Mouse (Mus musculus) liver, embryonic 11.5 days (tissue): ENCODE results near the gene Eif3d. TPM values are rescaled to one million over a fixed set of nuclear protein-coding genes. Genes with fewer than 3 reads are reported as not detected.

Experiments
- ATAC-seq: fragments of 200-750 bp; cut with Nextera tagmentation; replicated peaks from 2 replicates; pipeline ENCODE4 v1.8.0; 2017; ENCODE audit warnings: moderate number of reproducible peaks, mild to moderate bottlenecking, moderate TSS enrichment, moderate library complexity; ENCODE audit not compliant: low FRiP score
- DNase-seq: peaks from one replicate; pipeline ENCODE4 v3.0.0-alpha.2; 2017; ENCODE audit warnings: low spot score
- H3K27ac ChIP-seq: fragments of 300-500 bp; sonication (generic); 2 replicates; pipeline ENCODE4 v1.5.1; 2014; ENCODE audit warnings: mild to moderate bottlenecking, low read depth, low read length, control low read depth
- H3K27me3 ChIP-seq: fragments of 300-500 bp; sonication (generic); replicated peaks from 2 replicates; pipeline ENCODE4 v1.6.1; 2014; ENCODE audit warnings: low read length, mixed read lengths; ENCODE audit not compliant: control insufficient read depth, insufficient read depth
- H3K36me3 ChIP-seq: fragments of 300-500 bp; sonication (generic); 2 replicates; pipeline ENCODE4 v1.6.1; 2014; ENCODE audit warnings: mild to moderate bottlenecking, low read length, moderate library complexity, mixed read lengths; ENCODE audit not compliant: control insufficient read depth, insufficient read depth
- H3K4me1 ChIP-seq: fragments of 300-500 bp; sonication (generic); replicated peaks from 2 replicates; pipeline ENCODE4 v1.6.1; 2014; ENCODE audit warnings: low read length, mixed read lengths; ENCODE audit not compliant: control insufficient read depth, insufficient read depth
- H3K4me2 ChIP-seq: fragments of 300-500 bp; sonication (generic); 2 replicates; pipeline ENCODE4 v1.6.1; 2014; ENCODE audit warnings: mild to moderate bottlenecking, control low read depth, moderate library complexity
- H3K4me3 ChIP-seq: fragments of 300-500 bp; sonication (generic); 2 replicates; pipeline ENCODE4 v1.5.1; 2014; ENCODE audit warnings: low read depth, low read length, control low read depth
- H3K9ac ChIP-seq: fragments of 300-500 bp; sonication (generic); 2 replicates; pipeline ENCODE4 v1.6.1; 2014; ENCODE audit warnings: low read depth, low read length, control low read depth
- H3K9me3 ChIP-seq: fragments of 300-500 bp; sonication (generic); 2 replicates; pipeline ENCODE4 v1.6.1; 2016; ENCODE audit warnings: low read length, inconsistent platforms, mixed read lengths; ENCODE audit not compliant: control insufficient read depth
- WGBS: fragments of 180-500 bp; shearing (Covaris S2); extraction: QIAGEN DNeasy Blood & Tissue Kit; methylation state at CpG from one replicate; pipeline ENCODE4 v1.1.7; 2014; 5-methylcytosine and 5-hydroxymethylcytosine counted together
- polyA plus RNA-seq: library from polyadenylated mRNA; unstranded; fragments of >200 nt; fragmentation: Nextera tagmentation; extraction: Ambion mirVana; gene quantifications from 2 replicates; pipeline ENCODE4 v1.2.1, GENCODE M21; 2014

Gene Eif3d
- polyA plus RNA-seq, 1 experiment from 2014 or later = 327 TPM

DNA sequence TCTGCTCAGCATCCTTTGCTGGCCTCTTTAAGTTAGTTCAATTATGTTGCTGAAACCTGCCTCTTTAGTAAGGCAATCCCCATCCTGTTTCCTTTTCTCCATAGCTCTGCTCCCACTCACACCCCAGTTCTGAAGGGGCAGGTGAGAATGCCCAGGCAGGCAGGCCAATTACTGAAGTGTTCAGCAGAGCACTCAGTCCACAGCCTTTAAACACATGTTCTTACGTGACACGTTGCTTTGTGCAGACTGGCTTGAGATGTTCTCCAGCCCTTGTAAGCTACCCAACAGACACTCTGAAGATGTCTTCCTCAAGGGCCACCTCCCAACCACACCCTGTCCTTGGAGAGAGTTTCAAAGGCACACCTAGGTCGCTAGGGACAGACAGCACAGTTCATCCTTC lies 12.5 kb downstream of the Eif3d start:
- Histone ChIP-seq H3K9me3 (no peaks in the 10 kb centered on the region), H3K27ac (no peak overlapping the region), H3K4me2 (no peak overlapping the region), H3K27me3 (peaks cover 14% of the 10 kb centered on the region), H3K36me3 (peaks cover 44% of the 10 kb centered on the region), H3K4me3 (no peak overlapping the region), H3K9ac (no peak overlapping the region), H3K4me1 (peaks cover 13% of the 10 kb centered on the region)
- 58% methylated on average over 3 of the region's 3 CpGs for WGBS
- no peak for DNase-seq
- 0 out of 2 replicates have a peak, but pooled peaks have one; percentile 5 for ATAC-seq

DNA sequence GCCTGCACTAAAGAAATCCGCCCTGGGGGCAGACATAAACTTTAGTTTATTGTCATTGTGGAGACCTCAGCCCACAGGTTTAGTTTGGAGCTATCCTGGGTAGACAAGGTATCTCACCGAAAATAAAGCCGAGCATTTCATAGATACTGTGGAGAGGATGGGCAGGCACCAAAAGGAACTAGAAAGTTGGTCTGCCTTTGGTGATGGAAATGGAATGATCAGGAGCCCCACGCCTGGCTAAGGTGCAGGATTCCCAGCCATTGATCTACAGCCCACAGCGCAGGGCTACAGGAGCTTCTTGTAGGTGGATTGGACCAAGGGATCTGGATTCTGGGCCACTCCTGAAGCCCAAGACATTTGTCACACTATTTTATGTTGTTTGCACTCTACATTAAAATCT lies 13.0 kb downstream of the Eif3d start:
- ATAC-seq = no peak
- no peak overlapping the region for H3K4me3 ChIP-seq
- peaks cover 13% of the 10 kb centered on the region for H3K4me1 ChIP-seq
- DNase-seq = no peak
- 46% methylated on average over 5 of the region's 5 CpGs for WGBS
- H3K4me2 ChIP-seq = no peak overlapping the region
- H3K9ac ChIP-seq = no peak overlapping the region
- H3K9me3 ChIP-seq = no peaks in the 10 kb centered on the region
- H3K27ac ChIP-seq = no peak overlapping the region
- H3K27me3 ChIP-seq = peaks cover 14% of the 10 kb centered on the region
- peaks cover 39% of the 10 kb centered on the region for H3K36me3 ChIP-seq

DNA sequence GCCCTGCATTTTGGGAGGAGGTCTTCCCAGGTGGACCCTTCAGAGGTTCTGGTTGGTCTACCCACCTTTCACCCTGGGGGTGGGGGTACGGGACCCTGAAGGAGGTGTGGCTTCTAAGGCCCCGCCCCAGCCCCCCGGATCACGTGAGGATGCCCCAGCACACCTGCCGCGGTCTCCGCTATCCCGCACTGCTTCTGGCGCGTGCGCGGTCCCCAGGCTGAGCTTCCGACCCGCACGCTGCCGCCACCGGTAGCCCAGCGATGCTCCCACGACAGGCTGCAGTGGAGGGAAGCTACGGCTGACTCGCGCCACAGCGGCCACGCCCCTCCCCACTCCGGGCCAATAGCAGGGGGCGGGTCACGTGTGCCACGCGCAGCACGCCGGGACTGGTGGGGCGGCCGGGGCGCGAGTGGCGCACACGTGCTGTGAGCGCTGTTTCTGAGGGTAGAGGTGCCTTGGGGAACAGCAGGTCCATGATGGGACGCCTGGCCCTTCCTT lies 14.2 kb downstream of the Eif3d start, which contains the start of gene Foxred2:
Gene Foxred2, minus strand, starts transcription at position 319 of the 498 bp plus-strand sequence.
- Histone ChIP-seq H3K27ac (no peak within 1 kb of the TSS), H3K9me3 (no peaks in the 10 kb centered on the region), H3K36me3 (peaks cover 27% of the 10 kb centered on the region), H3K9ac (peak within 1 kb of the TSS; percentile 52), H3K27me3 (peaks cover 14% of the 10 kb centered on the region), H3K4me1 (peaks cover 13% of the 10 kb centered on the region), H3K4me2 (peak within 1 kb of the TSS; percentile 83), H3K4me3 (peak within 1 kb of the TSS; percentile 53)
- ATAC-seq (peak; percentile 84), DNase-seq (peak; percentile 83)
- 1% methylated on average over 39 of the region's 39 CpGs for WGBS

DNA sequence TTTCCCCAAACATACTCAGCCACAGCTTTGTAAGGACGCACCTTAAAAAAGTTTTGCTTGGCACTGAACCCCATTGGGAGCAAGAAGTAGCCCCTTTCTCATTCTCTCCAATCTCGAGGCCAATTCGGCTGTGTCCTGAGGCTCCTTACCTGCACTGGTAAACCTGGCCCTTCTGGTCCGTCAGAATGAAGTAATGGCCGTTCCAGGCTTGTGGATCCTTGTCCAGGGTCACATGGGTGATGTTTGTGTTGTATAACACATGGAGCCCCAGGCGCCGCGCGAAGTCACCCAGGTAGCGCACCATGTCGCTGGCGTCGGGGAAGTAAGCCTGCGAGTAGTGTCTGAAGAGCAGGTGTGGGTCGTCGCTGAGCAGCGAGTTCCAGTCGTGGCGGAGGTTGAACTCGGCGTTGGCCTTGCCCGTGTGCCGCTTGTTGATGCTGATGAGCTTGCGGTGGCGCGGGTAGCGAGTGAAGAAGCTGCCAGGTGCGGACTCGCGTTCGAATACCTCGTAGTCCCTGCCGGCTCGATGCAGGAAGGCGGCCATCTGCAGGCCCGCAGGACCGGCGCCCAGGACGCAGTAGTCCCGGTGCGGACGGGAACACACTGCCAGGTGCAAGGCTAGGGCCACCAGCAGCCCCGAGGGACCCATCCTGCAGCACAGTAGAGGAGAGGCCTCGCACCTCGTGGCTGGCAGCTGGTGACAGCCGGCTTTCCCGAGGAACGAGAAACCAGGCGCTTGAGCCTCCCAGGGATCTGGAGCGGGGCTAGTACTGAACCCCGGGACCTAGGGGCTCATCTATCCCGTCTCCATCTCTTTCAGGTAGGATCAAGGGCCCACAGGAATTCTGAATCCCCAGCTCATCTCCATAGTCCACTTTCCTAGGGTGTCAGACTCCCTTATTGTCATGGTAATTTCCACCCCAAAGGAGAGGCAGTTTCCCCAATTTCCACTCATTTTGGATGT lies 14.9 kb downstream of the Eif3d start:
- no peaks in the 10 kb centered on the region for H3K9me3 ChIP-seq
- no peak for DNase-seq
- 14% methylated on average over 52 of the region's 52 CpGs for WGBS
- H3K4me2 ChIP-seq = peak overlapping the region; percentile 83
- H3K4me3 ChIP-seq = peak overlapping the region; percentile 53
- peak overlapping the region; percentile 44; the same call in 1 of the 2 replicates for H3K9ac ChIP-seq
- H3K27ac ChIP-seq = no peak overlapping the region
- ATAC-seq = no peak
- H3K27me3 ChIP-seq = peaks cover 14% of the 10 kb centered on the region
- H3K4me1 ChIP-seq = peaks cover 13% of the 10 kb centered on the region
- H3K36me3 ChIP-seq = peaks cover 20% of the 10 kb centered on the region

DNA sequence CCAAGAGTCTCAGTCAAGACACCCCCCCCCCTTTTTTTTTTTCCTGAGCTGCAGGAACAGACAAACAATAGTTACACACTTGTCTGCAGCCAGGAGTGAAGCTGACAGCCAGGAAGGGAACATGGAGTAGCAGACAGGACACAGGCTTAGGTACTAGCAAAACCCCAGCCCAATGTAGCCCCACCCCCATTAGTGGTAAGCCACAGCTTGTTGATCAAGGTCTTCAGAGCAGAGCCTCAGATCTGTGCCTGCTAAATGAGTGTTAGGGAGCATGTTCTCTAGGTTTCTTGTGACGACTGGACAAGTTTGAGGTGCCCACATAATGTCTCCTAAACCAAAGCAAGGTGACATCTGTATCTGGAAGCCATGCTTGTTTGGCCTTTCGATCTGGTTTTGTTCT lies 16.3 kb downstream of the Eif3d start:
- H3K4me2 ChIP-seq = no peak overlapping the region
- H3K27ac ChIP-seq = no peak overlapping the region
- 77% methylated on average over 2 of the region's 2 CpGs for WGBS
- no peaks in the 10 kb centered on the region for H3K9me3 ChIP-seq
- no peak for ATAC-seq
- peaks cover 13% of the 10 kb centered on the region for H3K4me1 ChIP-seq
- DNase-seq = no peak
- peaks cover 14% of the 10 kb centered on the region for H3K27me3 ChIP-seq
- H3K36me3 ChIP-seq = peaks cover 7% of the 10 kb centered on the region
- no peak overlapping the region for H3K9ac ChIP-seq
- H3K4me3 ChIP-seq = no peak overlapping the region

DNA sequence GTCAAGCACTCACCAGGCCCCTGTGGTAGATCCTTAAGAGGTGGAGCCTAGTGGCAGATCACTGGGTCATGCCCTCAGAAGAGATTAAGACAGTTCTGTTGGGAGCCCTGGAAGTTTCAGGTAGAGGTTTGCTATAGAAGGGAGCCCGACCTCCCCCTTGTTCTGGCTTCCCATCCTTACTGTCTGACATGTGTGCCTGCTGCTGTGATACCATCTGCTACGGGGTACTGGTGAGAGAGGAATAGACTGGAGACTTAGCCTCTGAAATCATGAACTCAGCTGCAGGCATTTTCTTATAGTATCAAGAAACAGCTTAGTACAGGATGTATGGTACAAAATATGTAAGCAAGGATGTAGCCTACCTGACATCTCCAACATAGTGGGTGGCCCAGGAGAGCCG lies 17.7 kb downstream of the Eif3d start:
- no peak overlapping the region for H3K4me2 ChIP-seq
- ATAC-seq (no peak), DNase-seq (no peak)
- H3K36me3 ChIP-seq = no peaks in the 10 kb centered on the region
- H3K4me3 ChIP-seq = no peak overlapping the region
- H3K4me1 ChIP-seq = peaks cover 13% of the 10 kb centered on the region
- WGBS = 79% methylated on average over 3 of the region's 3 CpGs
- no peak overlapping the region for H3K9ac ChIP-seq
- no peaks in the 10 kb centered on the region for H3K9me3 ChIP-seq
- no peak overlapping the region for H3K27ac ChIP-seq
- H3K27me3 ChIP-seq = peaks cover 14% of the 10 kb centered on the region

DNA sequence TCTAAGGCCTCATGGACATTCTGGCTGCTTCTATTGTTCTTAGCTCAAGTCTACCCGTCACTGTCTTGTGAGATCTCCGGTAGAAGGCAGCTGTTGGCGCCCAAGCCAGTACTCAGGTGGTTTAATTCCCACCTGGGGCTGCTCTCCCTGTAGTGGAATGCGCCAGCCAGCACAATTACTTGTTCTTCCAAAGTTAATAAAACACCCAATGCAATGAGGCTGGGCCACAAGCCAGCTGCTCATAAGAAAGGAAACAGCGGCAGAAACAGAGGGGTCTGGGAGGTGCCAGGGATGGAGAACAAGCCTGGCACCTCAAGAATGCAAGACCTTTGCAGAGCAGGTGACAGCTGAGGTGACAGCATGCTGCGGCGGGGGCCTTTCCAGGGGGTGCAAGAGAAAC lies 21.6 kb downstream of the Eif3d start:
- Histone ChIP-seq H3K4me1 (no peaks in the 10 kb centered on the region), H3K27me3 (no peaks in the 10 kb centered on the region; the same call in 1 of the 2 replicates), H3K36me3 (no peaks in the 10 kb centered on the region), H3K4me2 (no peak overlapping the region), H3K9me3 (no peaks in the 10 kb centered on the region), H3K27ac (no peak overlapping the region), H3K9ac (no peak overlapping the region), H3K4me3 (no peak overlapping the region)
- no peak for ATAC-seq
- no peak for DNase-seq
- WGBS = 84% methylated on average over 7 of the region's 7 CpGs

DNA sequence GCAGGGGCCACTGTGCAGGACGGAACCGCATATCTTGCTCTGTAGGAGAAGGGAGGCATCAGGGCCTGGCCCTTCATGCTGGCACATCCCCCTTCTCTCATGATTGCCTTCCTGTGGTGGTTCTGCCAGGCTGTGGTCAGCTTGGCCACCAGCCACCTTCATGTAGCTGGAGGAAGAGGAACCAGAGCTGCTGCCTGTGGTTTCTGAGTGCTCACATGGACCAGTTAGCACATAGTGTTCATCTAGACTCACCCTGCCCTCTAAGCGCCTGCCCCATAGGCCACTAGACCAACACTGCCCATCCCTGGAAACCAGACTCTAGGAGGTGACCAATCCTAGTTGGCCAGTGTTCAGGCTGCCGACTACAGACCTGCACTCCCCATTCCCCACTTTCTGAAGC lies 24.9 kb downstream of the Eif3d start:
- H3K9ac ChIP-seq = no peak overlapping the region
- ATAC-seq = no peak
- no peaks in the 10 kb centered on the region for H3K36me3 ChIP-seq
- no peaks in the 10 kb centered on the region for H3K27me3 ChIP-seq
- H3K4me2 ChIP-seq = no peak overlapping the region
- no peak overlapping the region for H3K4me3 ChIP-seq
- H3K27ac ChIP-seq = no peak overlapping the region
- no peaks in the 10 kb centered on the region for H3K4me1 ChIP-seq
- WGBS = 66% methylated on average over 4 of the region's 4 CpGs
- no peaks in the 10 kb centered on the region for H3K9me3 ChIP-seq
- DNase-seq = no peak
